Mouse (Mus musculus) liver, adult 2 months (tissue): ENCODE data around the gene Bcl2a1b.
"Not testable (repeated sequence)": the region's sequence is repeated elsewhere in the genome, so short reads cannot be mapped to it uniquely, and the experiment has no call there.

ENCODE experiments used
- CTCF ChIP-seq: fragments of 200-500 bp; IDR thresholded peaks from 2 replicates; pipeline ENCODE4 v1.5.1; 2011; ENCODE audit warnings: low read depth, low read length, control low read depth
- POLR2A ChIP-seq: fragments of 200-500 bp; IDR thresholded peaks from 2 replicates; pipeline ENCODE4 v1.6.1; 2011; ENCODE audit warnings: low read length, control low read depth; ENCODE audit not compliant: insufficient read depth; ENCODE audit errors: extremely low read depth

DNA sequence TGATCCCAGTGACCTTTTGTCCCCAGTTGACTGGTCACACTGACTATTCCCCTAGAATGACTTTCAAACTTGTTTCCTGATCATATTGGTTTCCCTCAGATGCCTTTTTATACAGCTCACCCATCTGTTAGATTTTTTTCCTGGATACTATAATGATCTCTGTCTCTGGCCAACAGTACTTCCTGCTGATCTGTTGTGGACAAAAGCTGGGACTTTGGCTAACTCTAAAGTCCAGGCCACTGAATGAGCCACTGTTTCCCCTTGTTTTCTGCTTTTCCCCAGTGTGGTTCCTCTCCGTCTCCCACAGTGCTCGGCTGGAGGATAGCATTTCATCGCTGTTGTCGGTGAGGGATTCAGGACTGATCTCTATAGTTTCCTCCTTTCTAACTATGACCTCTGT is 19.2 kb downstream of the Bcl2a1b start:
- not testable (repeated sequence) for TF ChIP-seq POLR2A, CTCF
